Mouse (Mus musculus): Measurements from ENCODE around the gene Slc12a5.

DNA sequence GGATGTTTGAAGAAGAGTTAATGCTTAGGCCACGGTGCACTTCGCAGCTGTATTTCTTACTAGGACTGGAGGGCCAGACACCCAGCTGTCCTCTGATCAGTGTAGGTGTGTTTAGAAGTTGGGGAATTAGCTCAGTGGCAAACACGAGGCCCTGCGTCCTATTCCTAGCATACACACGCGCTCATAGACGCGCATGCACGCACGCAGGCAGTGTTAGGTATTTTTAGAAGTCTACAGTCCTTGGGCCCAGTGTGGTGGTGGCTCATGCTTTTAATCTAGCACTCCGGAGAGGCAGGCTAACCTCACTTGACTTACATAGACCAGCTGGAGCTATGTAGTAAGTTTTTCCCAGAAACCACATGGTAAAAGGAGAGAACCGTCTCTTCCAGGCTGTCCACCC, 48.5 kb upstream of the Slc12a5 start:
- TF ChIP-seq CTCF (IDR thresholded peaks at IDR 0.05): no peak
- TF ChIP-seq EP300 (IDR thresholded peaks at IDR 0.05): no peak
